Mouse (Mus musculus) olfactory bulb, adult 2 months (tissue): Measurements from ENCODE around the gene Zfp51.
"Not testable (repeated sequence)": the region's sequence is repeated elsewhere in the genome, so short reads cannot be mapped to it uniquely, and the experiment has no call there.

ENCODE experiments used
- CTCF ChIP-seq: fragments of 200-500 bp; IDR thresholded peaks from 2 replicates; pipeline ENCODE4 v1.5.1; 2012; ENCODE audit warnings: low read depth, mild to moderate bottlenecking, low read length, moderate library complexity; ENCODE audit not compliant: insufficient read depth
- POLR2A ChIP-seq: fragments of 200-500 bp; IDR thresholded peaks from 2 replicates; pipeline ENCODE4 v1.6.1; 2012; ENCODE audit warnings: mild to moderate bottlenecking, low read depth, low read length, moderate library complexity; ENCODE audit not compliant: insufficient read depth

DNA sequence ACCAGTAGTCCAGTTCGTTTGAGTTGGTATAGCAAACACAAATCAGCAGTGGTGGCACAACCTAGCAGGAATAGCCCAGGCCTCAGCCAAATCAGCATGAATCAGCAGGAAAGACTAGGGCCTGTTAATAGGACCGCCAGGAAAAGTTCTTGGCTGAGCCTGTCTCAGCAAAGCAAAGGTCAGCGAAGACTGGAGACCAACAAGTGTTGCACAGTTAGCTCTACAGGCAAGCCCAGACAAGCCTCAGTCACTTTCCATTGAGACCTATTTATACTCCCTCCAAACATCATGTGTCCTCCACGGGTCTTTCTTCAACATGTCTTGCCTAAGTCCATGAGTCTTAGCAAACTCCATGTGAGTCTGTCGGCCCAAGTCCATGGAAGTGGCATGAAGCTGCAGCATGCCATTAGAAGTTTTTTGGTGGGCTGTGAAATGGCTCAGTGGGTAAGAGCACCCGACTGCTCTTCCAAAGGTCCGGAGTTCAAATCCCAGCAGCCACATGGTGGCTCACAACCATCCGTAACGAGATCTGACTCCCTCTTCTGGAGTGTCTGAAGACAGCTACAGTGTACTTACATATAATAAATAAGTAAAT is 11.3 kb upstream of the Zfp51 start:
- not testable (repeated sequence) for TF ChIP-seq CTCF, POLR2A
